24 mouse cellular contexts compared by ENCODE assay signal in genomic region chr13:4212309-4212708, GRCm38 (mm10). TPM values are rescaled to one million over a fixed set of nuclear protein-coding genes. Genes with fewer than 3 reads are reported as not detected.
DNase-seq lines count a peak whose midpoint lies in the region; ATAC-seq and TF ChIP-seq lines count a peak whose summit lies in the region.
"Had no signal": no experiment of that assay in that cellular context is flagged by ENCODE, and none has a peak within 500 bp of the region (broad histone marks: within the 10 kb centered on the region; RNA-seq: fewer than 3 reads in every experiment).

No protein-coding gene starts in this region.

- 0 out of 2 replicates have a peak overlapping the region, but pooled peaks have one; percentile 28 for H3K27ac ChIP-seq in midbrain, embryonic 10.5 days (replicated peaks)
- H3K27ac ChIP-seq in midbrain, embryonic 16.5 days (ENCODE audit: low read length) = no peak overlapping the region
- H3K27ac ChIP-seq: embryonic facial prominence, embryonic 15.5 days; forebrain, embryonic 15.5 days; heart, adult 2 months; heart, embryonic 15.5 days; hindbrain, embryonic 15.5 days had no signal

- ATAC-seq in midbrain, embryonic 16.5 days = no peak
- no peak for ATAC-seq in erythroid progenitor cell, adult 5-6 weeks (replicated peaks; ENCODE audit: low FRiP score, poor library complexity, severe bottlenecking)
- ATAC-seq: forebrain, embryonic 15.5 days; intestine, embryonic 16.5 days; Patski had no signal

- H3K9me3 ChIP-seq in midbrain, embryonic 10.5 days (replicated peaks) = no peaks in the 10 kb centered on the region; the same call in 1 of the 2 replicates
- H3K9me3 ChIP-seq in midbrain, embryonic 16.5 days (replicated peaks; ENCODE audit: control insufficient read depth, low read length, poor library complexity, severe bottlenecking) = no peaks in the 10 kb centered on the region
- peaks cover 20% of the 10 kb centered on the region for H3K9me3 ChIP-seq in E14TG2a.4 (ENCODE audit: low read length)
- H3K9me3 ChIP-seq: embryonic facial prominence, embryonic 15.5 days; forebrain, embryonic 15.5 days; heart, embryonic 15.5 days; hindbrain, embryonic 15.5 days had no signal

- WGBS in midbrain, embryonic 10.5 days = 53% methylated on average over 3 of the region's 3 CpGs
- 57% methylated on average over 3 of the region's 3 CpGs for WGBS in midbrain, embryonic 16.5 days

- H3K27me3 ChIP-seq in midbrain, embryonic 10.5 days (ENCODE audit: low read depth, poor library complexity, severe bottlenecking) = no peaks in the 10 kb centered on the region
- no peaks in the 10 kb centered on the region for H3K27me3 ChIP-seq in midbrain, embryonic 16.5 days (ENCODE audit: control insufficient read depth, insufficient read depth, low read depth, low read length)
- no peaks in the 10 kb centered on the region for H3K27me3 ChIP-seq in E14TG2a.4 (ENCODE audit: insufficient read depth, low read length)
- H3K27me3 ChIP-seq: embryonic facial prominence, embryonic 15.5 days; forebrain, embryonic 15.5 days; heart, embryonic 15.5 days; hindbrain, embryonic 15.5 days; Patski had no signal

- TF ChIP-seq CTCF in E14TG2a.4 (conservative IDR thresholded peaks at IDR 0.05; ENCODE audit: low read length) = no peak
- TF ChIP-seq CTCF in brain, embryonic 14.5 days (IDR thresholded peaks at IDR 0.05; ENCODE audit: borderline replicate concordance, extremely low read depth, insufficient read depth, insufficient read length) = no peak

- no peak for DNase-seq in midbrain, embryonic 10.5 days (ENCODE audit: low spot score)
- peak; percentile 22 for DNase-seq in ES-CJ7 (ENCODE audit: low read depth, low spot score)
- DNase-seq in brain, embryonic 14.5 days (ENCODE audit: low read depth) = peak; percentile 11
- no peak for DNase-seq in frontal cortex, postnatal 36 days (ENCODE audit: low spot score in 2 of 2)
- DNase-seq: adrenal gland, adult 8-10 months; adrenal gland, postnatal 36 days; cerebellum, adult 11 months; cerebellum, adult 9-10 months; embryo, embryonic 11 days; gastrocnemius, postnatal 14 days; heart, adult 2 months had no signal

- TF ChIP-seq POLR2A in brain, embryonic 14.5 days (IDR thresholded peaks at IDR 0.05; ENCODE audit: borderline replicate concordance, extremely low read depth, insufficient read depth, insufficient read length, poor library complexity, severe bottlenecking) = no peak

- H3K4me2 ChIP-seq in midbrain, embryonic 16.5 days (ENCODE audit: low read length) = no peak overlapping the region
- H3K4me2 ChIP-seq: embryonic facial prominence, embryonic 15.5 days; forebrain, embryonic 15.5 days; heart, embryonic 11.5 days; heart, embryonic 15.5 days; hindbrain, embryonic 15.5 days had no signal

- no peaks in the 10 kb centered on the region for H3K4me1 ChIP-seq in midbrain, embryonic 10.5 days
- H3K4me1 ChIP-seq in midbrain, embryonic 16.5 days (ENCODE audit: control insufficient read depth, insufficient read depth, low read length) = no peaks in the 10 kb centered on the region
- H3K4me1 ChIP-seq in E14TG2a.4 (replicated peaks; ENCODE audit: low read depth, low read length) = peaks cover 27% of the 10 kb centered on the region
- H3K4me1 ChIP-seq: embryonic facial prominence, embryonic 15.5 days; forebrain, embryonic 15.5 days; heart, embryonic 15.5 days; hindbrain, embryonic 15.5 days had no signal

- H3K4me3 ChIP-seq in midbrain, embryonic 10.5 days = no peak overlapping the region
- no peak overlapping the region for H3K4me3 ChIP-seq in midbrain, embryonic 16.5 days (ENCODE audit: low read depth, low read length)
- 0 out of 2 replicates have a peak overlapping the region, but pooled peaks have one; percentile 17 for H3K4me3 ChIP-seq in E14TG2a.4 (replicated peaks; ENCODE audit: low read length)
- H3K4me3 ChIP-seq: embryonic facial prominence, embryonic 15.5 days; erythroblast, embryonic 14.5 days; forebrain, embryonic 15.5 days; heart, adult 2 months; heart, embryonic 15.5 days; hindbrain, embryonic 15.5 days had no signal

- H3K36me3 ChIP-seq in midbrain, embryonic 10.5 days = no peaks in the 10 kb centered on the region
- no peaks in the 10 kb centered on the region for H3K36me3 ChIP-seq in midbrain, embryonic 16.5 days (ENCODE audit: control insufficient read depth, insufficient read depth, low read length)
- no peaks in the 10 kb centered on the region for H3K36me3 ChIP-seq in E14TG2a.4 (ENCODE audit: insufficient read depth, low read length)
- H3K36me3 ChIP-seq: embryonic facial prominence, embryonic 15.5 days; forebrain, embryonic 15.5 days; heart, embryonic 15.5 days; hindbrain, embryonic 15.5 days had no signal

- H3K9ac ChIP-seq in midbrain, embryonic 16.5 days (ENCODE audit: low read depth, low read length) = no peak overlapping the region
- H3K9ac ChIP-seq: embryonic facial prominence, embryonic 15.5 days; forebrain, embryonic 15.5 days; heart, embryonic 15.5 days; hindbrain, embryonic 15.5 days had no signal

RNA-seq across cellular contexts. Expression of gene Akr1c19, which starts 16.2 kb away (rescaled TPM):
- polyA plus RNA-seq in midbrain, embryonic 10.5 days (2016; fragmentation: Nextera tagmentation; extraction: Ambion mirVana) = 0.31 and 0.54 TPM in 2 replicates
- polyA plus RNA-seq in midbrain, embryonic 16.5 days (2015; fragmentation: Nextera tagmentation; extraction: Ambion mirVana) = 7.4 and 8.4 TPM in 2 replicates
- 2.6 TPM in 2 replicates for polyA plus RNA-seq in brain, embryonic 14.5 days (2012; rRNA removed)
- not detected in 2 replicates for total RNA-seq in erythroid progenitor cell, adult 5-6 weeks (2015; ENCODE audit: low replicate concordance)
- total RNA-seq in erythroid progenitor cell, adult 5-6 weeks (2017; ENCODE audit: low replicate concordance) = not detected in 2 replicates
- total RNA-seq: common myeloid progenitor, adult 5-6 weeks; MEL had no signal

RNA-seq across cellular contexts. Expression of gene Akr1c13, which starts 21.4 kb away (rescaled TPM):
- 0.45 and 0.60 TPM in 2 replicates for polyA plus RNA-seq in midbrain, embryonic 10.5 days (2016; fragmentation: Nextera tagmentation; extraction: Ambion mirVana)
- 1.2 and 1.5 TPM in 2 replicates for polyA plus RNA-seq in midbrain, embryonic 16.5 days (2015; fragmentation: Nextera tagmentation; extraction: Ambion mirVana)
- polyA plus RNA-seq in brain, embryonic 14.5 days (2012; rRNA removed) = 0.64 and 1.6 TPM in 2 replicates
- total RNA-seq in erythroid progenitor cell, adult 5-6 weeks (2015; ENCODE audit: low replicate concordance) = 5.4 TPM in 1 of 2 replicates, not detected in the other
- total RNA-seq in erythroid progenitor cell, adult 5-6 weeks (2017; ENCODE audit: low replicate concordance) = 2.8 TPM in 1 of 2 replicates, not detected in the other
- polyA plus RNA-seq: erythroblast, embryonic 14.5 days had no signal

Comparison
In these comparisons a context has a peak if more than half of its experiments do, and no peak if none do; other contexts are left out.
1. DNase-seq: peak in ES-CJ7 (single experiment) and brain, embryonic 14.5 days (single experiment); none in midbrain, embryonic 10.5 days (single experiment) and frontal cortex, postnatal 36 days (0 of 2).